Mouse (Mus musculus) fibroblast of lung, adult 2 months (primary cell): ENCODE data around the gene Arpc5.
A peak's percentile ranks its signal among the peaks of the same experiment; 100 is the strongest.
"Not testable (repeated sequence)": the region's sequence is repeated elsewhere in the genome, so short reads cannot be mapped to it uniquely, and the experiment has no call there.

Experiments
- DNase-seq: peaks from one replicate; pipeline ENCODE4 v3.0.0-alpha.2; 2011; ENCODE audit warnings: low read depth

Gene Arpc5

DNA sequence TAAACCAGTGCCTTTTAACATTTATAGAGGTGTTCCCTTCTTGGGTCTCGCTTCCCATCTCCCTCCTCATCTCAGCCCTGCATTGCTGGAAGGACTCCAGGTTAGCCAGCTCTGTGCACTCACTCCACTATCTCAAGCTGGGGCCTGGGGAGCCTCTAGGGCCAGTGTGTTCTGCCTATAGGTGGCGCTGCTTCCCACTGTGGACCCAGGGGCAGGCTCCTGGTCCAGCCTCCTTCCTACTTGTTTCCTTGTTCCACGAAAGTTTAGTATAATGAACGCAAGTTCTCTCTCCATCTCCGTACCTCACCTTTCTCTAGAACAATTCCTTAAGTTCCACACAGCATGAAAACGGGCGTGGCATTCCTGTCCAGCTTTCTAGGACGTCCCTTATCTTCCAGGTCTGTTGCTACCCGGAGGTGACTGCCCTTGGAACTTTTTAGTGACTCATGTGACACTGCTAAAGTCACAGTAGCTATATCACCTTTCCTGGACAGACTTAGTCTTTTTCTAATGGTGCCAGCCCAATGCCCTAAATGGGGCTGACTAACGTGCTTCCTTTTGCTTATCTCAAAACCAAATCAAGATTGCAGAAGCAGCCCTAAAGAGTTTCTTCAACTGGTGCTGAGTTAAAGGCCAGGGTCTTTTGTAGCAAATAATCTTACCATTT lies 12.9 kb downstream of the Arpc5 start:
- DNase-seq = no peak

DNA sequence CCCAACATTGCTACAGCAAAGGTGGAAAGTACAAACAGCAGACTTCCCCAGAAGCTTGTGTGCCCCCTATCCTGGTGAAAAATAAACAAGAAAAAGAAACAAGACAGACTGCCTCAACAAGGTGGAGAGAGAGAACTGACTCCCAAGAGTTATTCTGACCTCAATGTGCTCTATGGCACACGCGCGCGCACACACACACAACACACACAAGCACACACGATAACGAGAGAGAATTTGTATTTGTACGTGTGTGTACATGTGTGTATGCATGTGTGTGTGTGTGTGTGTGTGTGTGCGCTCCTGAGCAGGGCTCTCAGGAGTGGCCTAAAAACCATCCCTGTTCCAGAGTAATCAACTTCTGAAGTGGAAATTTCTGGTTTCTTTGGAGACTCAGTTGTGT lies 18.3 kb downstream of the Arpc5 start:
- no peak for DNase-seq

DNA sequence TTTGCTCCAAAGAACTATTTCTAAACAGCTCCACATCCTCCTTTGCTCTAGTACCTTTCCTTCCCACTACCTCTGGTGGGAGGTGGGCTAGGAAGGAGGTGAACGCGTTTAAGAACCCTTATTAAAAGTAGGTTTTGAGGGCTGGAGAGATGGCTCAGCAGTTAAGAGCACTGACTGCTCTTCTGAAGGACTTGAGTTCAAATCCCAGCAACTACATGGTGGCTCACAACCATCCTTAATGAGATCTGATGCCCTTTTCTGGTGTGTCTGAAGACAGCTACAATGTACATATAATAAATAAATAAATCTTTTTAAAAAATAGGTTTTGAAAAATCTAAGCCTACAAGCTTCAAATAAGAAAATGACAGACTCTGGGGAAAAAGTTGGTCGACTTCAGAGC lies 19.1 kb downstream of the Arpc5 start:
- not testable (repeated sequence) for DNase-seq

DNA sequence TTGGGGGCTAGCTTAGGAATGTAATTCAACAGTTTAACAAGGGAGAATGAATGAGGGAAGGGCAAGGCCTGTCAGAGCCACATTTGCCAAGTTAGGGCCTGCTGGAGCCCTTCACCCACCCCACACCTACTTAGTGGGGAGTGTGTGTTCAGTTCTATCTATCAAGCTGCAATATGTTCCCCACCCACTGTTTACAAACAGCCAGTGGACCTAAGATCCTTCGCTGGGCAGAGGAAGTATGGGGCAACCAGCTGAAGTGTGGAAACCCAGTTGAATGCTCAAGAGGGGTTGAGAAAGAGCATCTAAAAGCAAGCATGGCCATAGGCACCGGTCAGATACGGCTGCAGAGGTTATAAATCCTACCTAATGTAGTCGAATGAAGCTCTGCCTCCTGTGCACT lies 20.6 kb downstream of the Arpc5 start:
- DNase-seq = no peak

DNA sequence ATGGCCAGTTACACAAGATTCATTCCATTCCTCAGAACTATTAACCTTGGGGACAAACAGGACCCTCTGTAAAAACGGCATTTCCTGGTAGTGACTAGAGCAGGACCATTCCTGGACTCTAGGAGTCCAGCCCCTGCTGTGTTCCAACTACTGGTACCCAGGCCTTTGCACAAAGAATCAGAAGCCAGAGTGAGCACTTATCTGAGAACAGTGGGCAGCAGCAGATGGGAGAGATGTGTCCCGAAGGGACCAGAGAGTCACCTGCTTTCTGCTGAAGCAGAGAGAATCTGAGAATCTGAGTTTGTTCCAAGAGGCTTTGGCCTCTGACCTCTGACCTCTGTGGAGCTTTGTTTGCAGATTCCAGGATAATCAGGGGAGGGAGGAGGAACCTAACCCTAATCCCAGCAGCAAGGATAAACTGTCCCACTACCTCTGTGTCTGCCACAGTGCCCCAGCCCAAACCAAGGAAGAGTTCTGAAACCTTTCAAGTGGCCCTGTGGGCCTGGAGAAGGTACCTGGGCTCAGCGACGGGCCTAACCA lies 21.8 kb downstream of the Arpc5 start:
- DNase-seq = no peak

DNA sequence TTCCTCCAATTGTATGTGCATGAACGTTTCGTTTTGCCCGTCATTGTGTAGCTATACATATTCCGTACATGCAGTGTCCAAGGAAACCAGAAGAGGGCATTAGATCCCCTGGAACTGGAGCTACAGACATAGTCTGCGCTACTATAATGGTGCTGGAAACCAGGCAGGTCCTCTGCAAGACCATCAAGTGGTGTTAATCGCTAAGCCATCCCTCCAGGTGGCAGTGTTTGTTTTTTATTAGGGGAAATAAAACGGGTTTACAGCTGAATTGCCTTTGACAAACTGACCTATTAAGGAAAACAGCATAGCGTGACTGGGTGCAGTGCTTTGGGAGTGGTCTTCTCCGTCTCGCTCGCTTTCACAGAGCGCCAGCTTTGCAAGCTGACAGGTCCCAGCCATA lies 23.9 kb downstream of the Arpc5 start:
- peak; percentile 15 for DNase-seq

DNA sequence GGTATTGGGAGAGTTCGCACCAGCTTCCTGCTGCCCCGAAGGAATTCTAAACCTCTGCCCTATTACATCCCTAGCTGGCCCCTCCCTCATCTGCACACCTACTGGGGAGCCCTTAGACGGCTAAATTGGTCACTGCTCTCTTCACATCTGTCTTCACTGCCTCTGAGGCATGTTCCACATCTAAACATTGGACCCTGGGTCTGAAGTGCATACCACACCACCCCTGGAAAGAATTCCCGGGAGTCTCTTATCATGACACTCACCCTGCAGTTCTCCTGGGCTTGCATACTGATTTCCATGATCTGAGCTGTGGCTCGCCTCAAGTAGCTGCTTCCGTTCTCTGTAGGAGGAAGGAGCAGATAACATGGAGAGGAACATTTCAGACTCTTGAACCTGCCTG lies 24.5 kb downstream of the Arpc5 start:
- DNase-seq = no peak

DNA sequence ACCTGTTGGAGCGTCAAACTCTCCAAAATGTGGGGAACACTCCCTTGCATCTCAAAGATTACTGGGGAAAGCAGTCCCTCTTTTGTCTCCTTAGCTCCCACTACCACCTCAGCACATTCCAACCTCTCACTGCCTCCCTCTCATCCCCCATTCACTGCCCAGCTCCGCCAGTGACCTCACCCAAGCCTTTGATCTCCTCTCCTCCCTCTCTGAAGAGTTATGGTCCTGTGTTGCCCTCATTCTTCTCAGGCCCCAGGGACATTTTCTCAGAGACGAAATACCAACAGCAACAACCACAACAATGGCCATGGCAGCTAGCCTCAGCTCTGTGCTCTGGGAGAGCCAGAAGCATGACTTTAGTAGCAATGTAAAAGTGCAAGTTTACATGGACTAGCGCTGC lies 24.9 kb downstream of the Arpc5 start:
- DNase-seq = no peak

DNA sequence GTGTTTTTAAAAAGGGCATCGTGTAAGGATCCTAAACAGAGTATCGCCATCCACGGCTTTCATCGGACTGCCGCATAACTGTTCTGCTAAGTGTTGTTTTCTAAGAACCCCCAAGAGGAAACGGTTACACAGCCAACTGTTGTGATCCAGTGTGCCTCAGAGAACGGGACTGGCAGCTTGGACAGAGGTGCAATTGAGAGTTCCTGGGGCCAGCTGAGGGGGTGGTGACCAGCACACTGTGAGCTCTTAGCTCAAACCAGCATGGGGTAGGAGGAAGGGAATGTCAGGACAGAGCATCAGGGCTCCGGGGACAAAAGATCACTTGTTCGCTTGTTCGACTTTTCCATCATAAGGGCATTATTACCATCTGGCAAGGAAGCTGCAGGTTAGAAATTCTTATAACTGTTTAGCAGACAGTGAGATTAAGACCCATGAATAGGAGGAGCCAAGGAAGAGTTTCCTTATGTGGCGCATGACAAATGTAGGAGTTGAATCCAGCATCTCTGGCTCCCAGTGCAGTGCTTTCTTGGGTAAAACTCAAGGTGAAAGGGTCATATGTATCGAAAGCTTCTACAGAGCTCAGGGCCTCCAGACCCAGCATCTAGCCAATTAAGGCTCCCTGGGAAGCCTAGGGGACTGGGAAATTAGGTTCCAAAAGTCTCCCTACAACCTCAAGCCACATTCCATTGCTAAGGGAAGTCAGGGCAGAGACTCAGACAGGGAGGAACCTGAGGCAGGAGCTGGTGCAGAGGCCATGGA lies 26.6 kb downstream of the Arpc5 start:
- peak; percentile 27 for DNase-seq

DNA sequence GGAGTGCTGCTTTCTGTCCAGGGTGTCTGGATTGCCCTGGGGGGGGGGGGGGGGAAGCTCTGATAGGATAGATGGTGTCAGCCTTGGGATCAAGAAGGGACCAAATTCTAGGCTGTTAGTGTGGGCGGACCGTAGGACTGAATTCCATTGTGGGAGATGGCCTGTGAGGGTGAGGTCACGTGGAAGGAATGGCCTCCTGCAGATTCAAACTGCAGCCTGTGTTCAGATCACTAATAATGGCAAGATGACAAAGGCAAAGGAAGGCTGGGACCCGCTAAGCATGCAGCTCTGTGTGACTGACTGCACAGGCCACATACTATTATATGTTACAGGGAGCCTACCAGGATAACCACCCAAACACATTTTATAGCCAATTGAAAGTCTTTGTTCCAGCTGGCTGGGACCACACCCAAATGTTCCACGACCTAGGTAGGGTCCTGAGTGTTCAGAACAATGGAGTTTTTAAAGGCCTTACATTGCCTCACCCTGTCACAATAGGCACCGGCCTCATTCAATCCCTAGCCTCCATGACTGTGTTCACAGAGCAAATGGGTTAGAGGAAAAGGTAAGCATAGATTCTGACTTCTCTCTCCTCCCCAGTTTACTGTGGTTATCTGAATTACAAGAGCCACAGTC lies 27.3 kb downstream of the Arpc5 start:
- no peak for DNase-seq

DNA sequence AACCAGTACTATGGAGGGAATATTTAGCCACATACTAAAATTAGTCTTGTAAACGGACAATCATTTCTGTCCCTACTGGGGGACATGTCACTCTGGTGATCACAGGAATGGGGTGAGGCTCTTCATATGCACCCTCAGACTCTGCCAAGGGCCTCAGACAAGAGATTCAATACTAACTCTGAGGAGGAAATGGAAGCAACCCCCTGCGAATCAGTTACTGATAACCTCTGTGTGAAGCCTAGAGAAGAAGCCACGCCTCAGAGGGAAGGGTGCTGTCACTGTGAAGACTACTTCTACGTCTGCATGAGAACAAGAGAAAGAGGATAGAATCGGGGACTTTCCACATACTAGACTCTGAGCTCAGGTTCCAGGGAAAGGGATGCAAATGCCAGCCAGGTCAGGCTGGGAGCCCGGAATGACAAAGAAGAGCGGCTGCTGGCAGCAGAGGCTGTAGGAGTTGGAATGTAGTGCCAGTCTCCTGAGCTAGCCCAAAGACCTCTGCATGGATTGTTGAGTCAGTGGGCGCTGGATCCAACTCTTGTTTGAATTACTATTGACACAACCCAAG lies 29.4 kb downstream of the Arpc5 start:
- DNase-seq = no peak

DNA sequence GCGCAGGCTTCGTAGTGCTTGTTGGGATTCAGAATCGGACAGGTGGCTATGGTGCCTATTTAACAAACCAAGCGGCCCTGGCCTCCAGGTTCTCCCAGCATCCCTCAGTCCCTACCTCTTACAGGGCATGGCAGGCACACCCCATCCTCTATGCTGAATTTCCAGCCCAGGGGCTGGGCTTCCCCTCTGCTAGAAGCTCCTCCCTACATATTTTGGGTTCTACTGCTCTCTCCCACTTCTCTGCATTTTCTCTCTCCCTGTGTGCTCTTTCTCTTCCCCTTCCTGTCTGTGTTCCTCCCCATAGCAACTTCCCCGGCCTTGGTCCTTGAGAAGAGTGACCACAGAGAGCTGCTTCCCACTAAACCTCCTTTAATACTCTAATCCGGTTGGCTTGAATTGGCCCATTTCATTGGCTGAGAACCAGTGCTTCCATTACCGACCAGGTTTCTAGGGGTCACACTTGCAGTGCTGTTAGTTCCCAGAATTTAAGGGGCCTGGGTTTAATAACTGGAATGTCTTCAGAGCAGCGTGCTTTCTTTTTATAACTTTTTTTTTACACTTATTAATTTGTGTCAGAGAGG lies 30.4 kb downstream of the Arpc5 start:
- no peak for DNase-seq

DNA sequence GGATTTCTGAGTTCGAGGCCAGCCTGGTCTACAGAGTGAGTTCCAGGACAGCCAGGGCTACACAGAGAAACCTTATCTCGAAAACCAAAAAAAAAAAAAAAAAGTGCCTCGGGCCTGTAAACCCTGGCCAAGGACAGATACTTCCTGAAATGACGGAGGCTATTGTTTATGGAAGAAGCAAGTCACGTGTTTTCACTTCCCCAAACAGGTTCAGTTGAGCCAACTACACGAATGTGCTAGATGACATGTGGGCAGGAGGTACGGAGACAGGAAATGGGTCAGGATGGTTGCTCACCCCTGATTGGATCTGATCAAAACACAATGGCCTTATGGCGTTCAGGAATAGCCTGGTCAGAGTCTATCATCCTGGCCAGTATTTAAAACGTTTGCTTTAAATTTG lies 31.8 kb downstream of the Arpc5 start:
- DNase-seq = no peak

DNA sequence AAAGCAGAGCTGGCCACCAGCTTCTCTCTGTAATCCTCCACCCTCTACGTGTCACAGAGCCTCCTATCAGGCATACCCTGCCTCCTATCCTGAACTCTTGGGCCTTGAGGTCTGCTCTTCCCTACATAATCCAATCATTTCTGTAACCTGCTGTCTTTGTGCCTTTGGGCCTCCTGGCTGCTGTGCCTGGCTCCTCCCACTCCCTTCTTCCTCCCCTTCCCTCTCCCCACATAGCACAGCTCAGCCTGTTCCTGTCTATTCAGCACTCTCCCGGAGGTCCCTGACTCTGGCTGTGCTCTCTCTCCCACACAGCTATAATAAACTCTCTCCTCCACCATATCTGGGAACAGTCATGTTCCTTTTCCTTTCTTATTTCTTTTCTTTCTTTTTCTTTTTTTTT lies 33.6 kb downstream of the Arpc5 start, which contains the start of gene Ncf2:
Gene Ncf2 (plus strand): TSS at position 298 of the 400 bp plus-strand sequence.
- no peak for DNase-seq

DNA sequence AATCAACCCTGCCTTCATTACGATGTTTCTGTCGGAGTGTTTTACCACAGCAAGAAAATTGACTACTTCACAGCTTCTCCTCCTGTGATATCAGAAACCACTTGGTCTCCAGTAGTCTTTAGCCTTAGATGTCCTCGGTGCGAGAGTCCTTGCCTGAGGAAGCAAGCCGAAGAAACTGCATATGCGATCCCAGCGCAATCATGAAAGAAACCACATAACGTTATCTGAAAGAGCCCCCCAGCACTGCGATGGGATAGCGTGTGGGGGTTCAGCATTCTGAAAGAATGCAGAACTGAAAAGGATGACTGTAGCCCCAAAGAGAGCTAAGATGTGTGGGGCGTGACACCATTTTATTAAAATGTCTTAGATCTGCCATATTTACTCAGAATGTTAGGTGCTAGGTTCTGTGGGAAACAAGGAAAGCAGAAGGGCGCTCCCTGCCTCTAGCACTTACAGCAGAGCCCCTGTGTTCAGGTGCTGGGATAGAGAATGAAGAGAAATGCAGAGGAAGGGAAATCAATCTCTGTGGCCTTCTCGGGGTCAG lies 34.4 kb downstream of the Arpc5 start:
- DNase-seq = no peak

DNA sequence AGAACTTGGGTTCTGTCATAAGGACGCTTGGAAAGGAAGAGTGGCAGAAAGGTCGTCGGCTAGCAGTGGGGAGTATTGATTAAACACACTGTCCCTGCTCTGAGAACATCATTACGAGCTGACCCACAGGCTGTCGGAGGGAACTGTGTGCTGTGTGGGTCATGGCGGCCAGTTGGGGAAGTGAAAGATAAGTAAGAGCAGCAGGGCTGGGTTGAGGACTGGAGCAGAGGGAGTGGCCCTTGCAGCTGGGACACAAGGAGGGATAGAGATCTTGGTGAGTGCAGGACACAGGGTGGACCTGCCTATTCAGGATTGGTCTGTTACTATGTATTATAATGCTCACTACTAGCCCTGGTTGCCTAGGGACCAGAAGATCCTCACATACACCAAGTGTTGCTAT lies 38.6 kb downstream of the Arpc5 start:
- DNase-seq = no peak

DNA sequence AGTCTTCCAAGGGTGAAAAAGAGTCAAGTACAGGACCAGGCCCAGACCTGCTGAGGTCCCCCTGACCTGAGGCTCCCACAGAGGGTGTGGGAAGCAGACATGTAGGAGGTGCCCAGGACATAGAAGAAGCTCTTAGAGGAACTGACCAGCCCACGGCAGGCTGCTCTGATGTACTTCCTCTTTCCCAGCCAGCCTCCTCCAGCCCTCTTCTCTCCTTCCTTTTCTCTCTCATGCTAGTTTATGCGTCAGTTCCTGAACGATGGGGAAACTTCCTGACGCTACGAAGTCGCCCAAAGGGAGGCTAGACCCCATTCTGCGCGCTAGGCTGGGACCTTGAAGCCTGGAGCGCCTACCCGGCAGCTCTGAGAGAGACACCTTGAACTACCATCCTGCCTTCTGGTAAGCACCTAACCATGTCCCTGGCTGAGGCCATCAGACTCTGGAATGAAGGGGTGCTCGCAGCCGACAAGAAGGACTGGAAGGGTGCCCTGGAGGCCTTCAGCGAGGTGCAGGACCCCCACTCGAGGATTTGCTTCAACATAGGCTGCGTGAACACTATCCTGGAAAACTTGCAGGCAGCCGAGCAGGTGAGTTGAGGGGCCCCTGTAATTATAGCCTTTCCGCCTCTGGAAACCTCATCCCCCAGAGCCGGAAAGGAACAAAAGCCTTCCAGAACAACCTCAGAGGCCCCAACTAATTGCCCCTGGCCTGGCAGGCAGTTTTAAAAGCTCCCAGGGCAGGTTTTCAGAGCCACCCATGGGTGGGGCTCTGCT lies 41.5 kb downstream of the Arpc5 start:
- no peak for DNase-seq

DNA sequence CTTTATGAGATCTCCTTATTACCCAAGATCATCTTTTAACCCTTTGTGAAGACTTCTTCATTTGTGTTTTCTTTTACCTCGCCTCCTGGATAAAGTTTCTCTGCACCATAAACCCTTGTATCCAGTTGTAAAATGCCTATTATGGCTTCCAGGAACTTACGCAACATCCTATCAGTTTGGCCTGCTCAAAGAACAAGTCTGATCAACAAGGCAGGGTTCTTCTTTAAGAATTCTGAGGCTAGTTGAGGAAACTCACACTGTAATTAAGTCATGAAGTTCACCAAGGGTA lies 42.0 kb downstream of the Arpc5 start:
- DNase-seq = no peak

DNA sequence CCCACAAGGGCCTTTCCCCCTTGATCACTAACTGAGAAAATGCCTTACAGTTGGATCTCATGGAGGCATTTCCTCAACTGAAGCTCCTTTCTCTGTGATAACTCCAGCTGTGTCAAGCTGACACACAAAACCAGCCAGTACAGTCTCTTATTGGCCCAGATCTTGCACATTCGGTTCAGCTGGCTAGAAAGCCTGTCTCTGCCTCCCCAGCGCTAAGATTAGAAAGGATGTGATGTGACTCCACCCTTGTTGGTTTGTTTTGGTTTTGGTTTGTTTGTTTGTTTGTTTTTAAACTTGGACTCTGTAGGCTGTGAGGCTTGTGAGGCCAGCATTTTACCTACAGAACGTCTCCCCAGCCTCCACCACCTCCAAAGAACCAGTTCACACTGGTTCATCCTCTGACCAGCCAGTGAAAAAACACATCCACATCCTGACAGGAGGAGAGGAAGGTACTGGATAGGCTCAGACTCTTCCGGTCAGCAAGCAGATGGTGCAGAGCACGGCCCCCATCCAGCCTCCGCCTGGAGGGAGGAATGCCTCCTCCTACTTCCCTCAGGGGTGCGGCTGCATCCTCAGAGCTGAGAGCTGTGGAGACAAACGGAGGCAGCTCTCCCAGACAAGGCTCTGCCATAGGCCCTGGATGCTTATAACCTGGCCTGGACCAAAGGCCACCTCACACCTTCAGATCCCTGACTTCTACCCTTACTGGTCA lies 43.4 kb downstream of the Arpc5 start:
- no peak for DNase-seq

DNA sequence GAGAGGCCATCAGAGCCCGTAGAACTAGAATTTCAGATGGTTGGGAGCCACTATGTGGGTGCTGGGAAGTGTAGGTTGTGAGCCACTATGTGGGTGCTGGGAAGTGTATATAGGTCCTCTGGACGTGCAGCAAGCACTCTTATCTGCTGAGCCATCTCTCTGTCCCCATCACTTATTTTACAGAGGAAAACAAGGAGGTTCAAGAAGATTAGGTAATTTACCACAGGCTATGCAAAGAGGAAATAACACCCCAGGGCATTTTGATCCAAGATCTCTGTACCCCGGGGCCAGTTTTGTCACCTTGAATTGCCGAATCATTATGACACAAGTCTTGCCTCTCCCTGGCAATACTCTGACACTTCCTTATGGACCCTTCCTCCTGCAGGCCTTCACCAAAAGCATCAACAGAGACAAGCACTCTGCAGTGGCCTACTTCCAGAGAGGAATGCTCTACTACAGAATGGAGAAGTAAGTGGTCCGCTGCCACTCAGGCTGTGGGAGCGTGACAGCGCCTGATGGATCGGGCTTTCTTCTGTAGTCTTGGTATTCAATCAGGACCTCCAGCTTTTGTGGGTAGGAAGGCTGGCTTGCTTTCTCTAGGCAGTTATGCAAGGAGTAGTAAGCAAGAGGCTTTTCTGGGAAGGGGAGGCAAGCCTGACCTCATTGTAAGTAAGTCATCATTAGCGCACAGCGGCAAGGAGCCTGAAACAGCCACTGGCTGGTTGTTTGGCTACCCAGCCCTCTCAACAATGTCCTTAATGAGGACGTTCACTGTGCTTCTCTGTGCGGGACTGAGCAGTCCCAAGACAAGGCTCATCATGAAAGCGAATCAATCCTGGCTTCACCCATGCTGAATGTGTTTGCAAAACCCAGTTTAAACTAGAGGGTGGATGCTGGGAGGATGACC lies 44.4 kb downstream of the Arpc5 start:
- DNase-seq = no peak
